Mouse (Mus musculus): ENCODE measurements around the gene Golga2.

GRCm38 (mm10) chr2:32248377-32249361 lies 38.5 kb upstream of the Golga2 start:
- TF ChIP-seq CTCF (IDR thresholded peaks at IDR 0.05; ENCODE audit: control insufficient read depth, insufficient read depth, insufficient read length), result no peak
- no peak for TF ChIP-seq MAX (IDR thresholded peaks at IDR 0.05)
- no peak for TF ChIP-seq USF1 (IDR thresholded peaks at IDR 0.05; ENCODE audit: low read depth)
- TF ChIP-seq MYOG (IDR thresholded peaks at IDR 0.05; ENCODE audit: control insufficient read depth, extremely low read depth, insufficient read length), result no peak
- no peak for TF ChIP-seq FOSL1 (IDR thresholded peaks at IDR 0.05; ENCODE audit: insufficient read depth, low read length, poor library complexity, severe bottlenecking)
- TF ChIP-seq CEBPB (IDR thresholded peaks at IDR 0.05; ENCODE audit: low read depth), result no peak
- TF ChIP-seq MYOD1 (IDR thresholded peaks at IDR 0.05; ENCODE audit: control insufficient read depth, insufficient read length, low read depth), result no peak

All from C2C12 (cell line).